Mouse (Mus musculus) cerebellum, postnatal 36 days (tissue): ENCODE results near the gene Inpp5e.
"Not testable (repeated sequence)": the region's sequence is repeated elsewhere in the genome, so short reads cannot be mapped to it uniquely, and the experiment has no call there.

Experiments used
- DNase-seq, 2 experiments: peaks; one replicate each; pipeline ENCODE4 v3.0.0; 2021 to 2022; ENCODE audit warnings: mixed read lengths in 2 of 2

Inpp5e gene

GRCm38 (mm10) chr2:26417066-26417465, 8.1 kb upstream of the Inpp5e start:
- no peak for DNase-seq

GRCm38 (mm10) chr2:26410931-26411411, 2.0 kb upstream of the Inpp5e start:
- peak in 1 of 2 experiments; percentile 40 for DNase-seq

GRCm38 (mm10) chr2:26410091-26410490, 1.1 kb upstream of the Inpp5e start:
- peak; percentile 51 to 58 for DNase-seq

GRCm38 (mm10) chr2:26409362-26409761, 359 bp upstream of the Inpp5e start:
- no peak for DNase-seq

- no peak for DNase-seq
Measured at GRCm38 (mm10) chr2:26403306-26403705, 5.7 kb downstream of the Inpp5e start.

GRCm38 (mm10) chr2:26402265-26402664, 6.7 kb downstream of the Inpp5e start:
- peak; percentile 48 to 58 for DNase-seq

DNA sequence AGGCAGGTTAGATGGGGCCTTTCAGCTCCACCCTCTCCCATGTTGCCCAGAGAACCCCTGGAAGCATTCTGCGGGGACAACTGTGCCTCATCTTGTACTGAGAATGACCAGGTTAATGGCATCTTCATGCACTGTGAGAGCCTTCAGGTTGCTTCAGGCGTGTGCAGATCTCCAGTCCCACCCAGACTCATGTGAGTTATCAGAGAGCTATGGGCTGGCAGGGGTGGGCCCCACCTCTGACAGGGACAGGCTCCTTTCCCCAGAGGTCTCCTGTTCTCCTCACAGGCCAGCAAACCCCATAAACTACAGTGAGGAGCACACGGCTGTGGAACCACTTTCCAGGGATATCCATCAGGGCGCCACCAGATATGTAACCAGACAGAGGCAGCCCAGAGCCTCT, 8.0 kb downstream of the Inpp5e start:
- no peak for DNase-seq

DNA sequence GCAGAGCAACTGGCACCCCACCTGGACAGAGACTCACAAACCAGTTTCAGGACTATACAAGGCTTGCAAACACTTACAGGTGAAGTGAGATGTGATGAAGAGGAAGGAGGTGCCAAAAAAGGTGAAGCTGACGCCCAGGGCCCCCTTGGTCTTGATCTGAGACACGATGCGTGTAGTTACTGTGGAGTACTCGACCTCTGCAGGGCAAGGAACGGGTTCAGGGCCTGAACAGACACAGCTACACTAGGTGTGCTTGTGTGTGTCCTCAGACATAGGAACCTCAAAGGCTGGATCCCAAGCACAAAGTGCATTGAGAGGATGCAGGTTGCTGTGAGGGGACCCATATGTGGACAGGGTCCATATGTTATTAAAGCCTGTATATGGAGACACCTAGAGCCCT, 8.7 kb downstream of the Inpp5e start:
- DNase-seq = no peak

DNA sequence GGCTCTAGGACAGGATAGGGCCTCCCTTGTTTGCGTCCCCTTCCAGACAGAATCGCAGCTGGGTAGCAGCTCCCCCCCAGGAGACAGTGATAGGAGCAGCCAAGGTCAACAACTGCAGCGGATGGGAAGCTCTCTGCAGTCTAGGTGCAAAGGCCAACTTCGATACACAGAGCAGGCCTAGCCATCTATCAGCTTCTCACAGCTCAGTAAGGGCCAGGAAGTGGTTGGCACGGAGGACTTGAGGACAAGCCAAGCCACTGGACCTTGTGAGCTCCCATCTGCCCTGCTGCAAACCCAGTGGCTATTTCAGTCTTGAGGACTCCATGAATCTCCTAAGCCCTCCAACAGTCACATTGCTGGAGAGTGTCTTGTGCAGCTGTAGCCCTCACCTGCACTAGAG, 9.4 kb downstream of the Inpp5e start:
- no peak for DNase-seq

DNA sequence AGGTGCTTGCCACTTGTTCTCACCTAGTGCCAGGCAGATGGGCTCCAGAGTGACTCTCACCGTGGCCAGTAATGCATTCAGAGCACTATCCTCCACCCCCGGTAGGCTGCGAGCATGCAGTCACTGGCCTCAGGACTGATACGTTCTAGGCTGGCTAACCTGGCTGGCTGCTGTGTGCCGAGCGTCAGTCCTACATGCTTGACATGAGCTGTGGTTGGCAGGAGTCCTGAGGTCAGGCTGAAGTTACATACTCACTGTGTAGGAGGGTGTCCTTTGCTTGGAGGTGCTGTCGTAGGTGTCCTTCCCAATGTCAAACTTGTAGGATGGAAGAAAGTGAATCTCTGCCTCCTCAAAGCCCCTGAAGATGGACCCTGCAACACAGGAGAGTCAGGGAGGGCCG, 10.0 kb downstream of the Inpp5e start:
- DNase-seq = no peak

DNA sequence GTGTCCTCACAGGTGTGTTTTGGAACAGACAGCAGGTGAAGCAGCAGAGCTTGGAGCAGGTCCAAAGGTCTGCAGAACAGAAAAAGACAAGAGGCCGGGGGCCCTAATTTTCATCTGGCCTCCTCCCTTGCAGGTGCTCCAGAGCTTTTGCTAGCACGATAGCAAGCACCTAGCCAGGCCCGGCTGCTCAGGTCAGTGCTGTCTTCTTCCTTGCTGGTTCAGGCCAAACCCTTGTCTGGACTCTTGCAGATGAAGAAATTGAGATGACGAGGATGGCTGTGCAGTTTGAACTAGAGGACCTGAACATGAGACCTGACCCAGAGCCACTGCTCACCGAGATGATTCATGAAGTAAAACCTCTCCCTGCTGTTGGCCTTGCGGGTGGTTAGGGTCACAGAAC, 17.4 kb downstream of the Inpp5e start:
- DNase-seq = no peak

- DNase-seq = no peak
Measured at GRCm38 (mm10) chr2:26390954-26391353, 18.0 kb downstream of the Inpp5e start.

GRCm38 (mm10) chr2:26389154-26389690, 19.8 kb downstream of the Inpp5e start, which contains the start of the genes Entr1 and Pmpca:
Gene Entr1 (minus strand): TSS chr2:26389316.
Gene Pmpca (plus strand): TSS chr2:26389339.
- DNase-seq = peak; percentile 80 to 87

GRCm38 (mm10) chr2:26388682-26389153, 20.3 kb downstream of the Inpp5e start:
- peak; percentile 31 to 37 for DNase-seq

GRCm38 (mm10) chr2:26387713-26388112, 21.3 kb downstream of the Inpp5e start:
- no peak for DNase-seq

GRCm38 (mm10) chr2:26380871-26381270, 28.1 kb downstream of the Inpp5e start:
- DNase-seq = not testable (repeated sequence)

GRCm38 (mm10) chr2:26380131-26380771, 28.8 kb downstream of the Inpp5e start, which contains the start of gene Snapc4:
Gene Snapc4 (minus strand): TSS chr2:26380653.
- DNase-seq = peak; percentile 80 to 83

DNA sequence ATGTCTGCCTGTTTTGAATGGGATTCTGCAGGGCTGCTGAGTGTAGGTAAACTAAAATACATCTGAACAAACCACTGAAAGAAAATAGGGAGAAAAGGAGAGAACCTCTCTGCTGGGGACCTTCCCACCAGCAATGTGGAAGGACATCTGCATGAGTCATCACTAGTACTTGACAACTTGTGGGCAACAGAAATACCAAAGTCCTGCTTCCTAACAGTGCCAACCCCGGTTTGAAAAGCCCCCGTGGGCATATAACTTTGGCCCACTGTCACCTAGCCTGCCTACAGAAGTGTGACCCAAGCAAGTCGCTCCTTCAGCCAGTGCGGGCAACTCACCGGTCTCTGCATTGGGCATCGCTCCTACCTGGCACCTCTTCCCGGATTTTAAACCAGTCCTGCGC, 36.6 kb downstream of the Inpp5e start:
- no peak for DNase-seq

DNA sequence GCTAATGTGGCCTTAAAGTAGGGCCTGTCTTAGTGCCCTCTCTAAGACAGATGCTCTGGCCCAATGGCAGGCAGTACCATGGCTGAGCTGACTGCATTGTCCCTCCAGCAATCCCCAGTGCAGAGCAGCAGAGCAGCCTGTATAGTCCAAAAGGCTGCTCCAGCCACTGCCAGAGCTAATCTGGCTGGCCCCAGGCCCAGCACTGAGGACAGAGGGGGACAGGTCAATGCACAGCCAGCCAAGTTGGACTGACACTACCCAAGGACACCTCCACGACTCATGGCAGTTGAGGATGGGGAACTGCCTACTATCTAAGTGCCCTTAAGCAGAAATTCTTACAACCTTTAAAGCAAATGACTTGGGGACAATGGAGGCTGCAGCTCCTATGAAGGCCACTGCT, 40.4 kb downstream of the Inpp5e start:
- no peak for DNase-seq

GRCm38 (mm10) chr2:26367911-26368310, 41.1 kb downstream of the Inpp5e start:
- DNase-seq = no peak

DNA sequence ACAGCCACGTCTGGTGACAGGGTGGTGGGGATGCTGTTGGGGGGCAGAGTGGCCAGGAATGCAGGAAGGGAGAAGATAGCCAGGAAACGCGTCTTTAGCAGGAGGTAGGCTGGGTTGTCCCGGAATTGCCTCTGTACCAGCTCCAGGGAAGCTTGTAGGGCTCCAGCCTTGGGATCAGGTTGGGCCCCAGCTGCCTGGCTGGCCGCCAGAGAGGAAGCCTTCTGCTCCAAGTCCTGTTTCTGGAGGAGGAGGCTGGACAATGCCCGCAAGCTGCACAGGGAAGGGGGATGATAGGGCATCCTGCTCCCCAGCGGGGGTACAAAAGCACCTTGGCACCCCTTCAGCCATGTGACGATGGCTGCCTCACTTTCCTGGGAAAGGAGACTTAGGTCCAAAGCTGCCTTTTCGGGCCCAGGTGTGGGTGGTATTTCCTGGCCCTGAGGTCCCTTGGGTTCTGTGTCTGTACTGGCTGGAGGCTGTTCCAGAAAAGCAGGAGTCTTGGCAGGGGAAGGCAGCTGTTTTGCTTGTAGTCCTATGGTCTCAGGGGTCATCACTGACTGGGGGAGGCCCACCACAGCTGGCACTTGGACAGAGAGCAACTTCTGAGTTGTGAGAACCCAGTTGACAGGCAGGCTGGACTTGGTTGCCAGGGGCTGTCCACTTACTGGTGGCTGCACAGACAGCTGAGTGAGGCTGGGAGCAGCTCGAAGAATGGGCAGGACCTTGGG, 44.1 kb downstream of the Inpp5e start:
- peak; percentile 62 to 76 for DNase-seq

- DNase-seq = no peak
Measured at GRCm38 (mm10) chr2:26363481-26363880, 45.5 kb downstream of the Inpp5e start.

- no peak for DNase-seq
Measured at GRCm38 (mm10) chr2:26362991-26363390, 46.0 kb downstream of the Inpp5e start.

- DNase-seq = peak in 1 of 2 experiments; percentile 4
Measured at GRCm38 (mm10) chr2:26360772-26361171, 48.2 kb downstream of the Inpp5e start, which contains the start of gene Card9. Gene Card9 (minus strand): TSS chr2:26360918.
